17 mouse cellular contexts compared by ENCODE assay signal in the genomic region with DNA sequence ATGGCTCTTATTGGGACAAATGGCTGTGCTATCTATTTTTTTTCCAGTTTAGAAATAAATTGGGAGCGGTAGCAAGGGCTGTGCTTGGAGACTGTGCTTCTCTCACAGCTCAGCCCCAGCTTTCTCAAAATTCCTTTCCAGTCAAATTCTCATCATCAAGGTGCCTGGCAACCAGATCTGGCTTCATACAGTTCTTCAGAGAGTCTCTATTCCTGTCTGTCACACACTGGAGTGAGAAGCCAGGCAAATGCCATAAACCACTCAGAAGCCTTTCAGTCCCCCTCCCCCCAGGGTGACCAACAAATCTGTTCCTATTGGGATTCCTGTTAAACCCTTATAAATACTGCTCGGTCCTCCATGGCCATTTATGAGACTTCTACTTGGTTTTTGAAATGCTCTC.
"Had no signal": no experiment of that assay in that cellular context is flagged by ENCODE, and none has a peak within 500 bp of the region (broad histone marks: within the 10 kb centered on the region; RNA-seq: fewer than 3 reads in every experiment).

No protein-coding gene starts in this region.

- H3K36me3 ChIP-seq: limb, embryonic 12.5 days; liver, embryonic 13.5 days; lung, embryonic 15.5 days; neural tube, embryonic 15.5 days had no signal

- H3K4me1 ChIP-seq: liver, embryonic 13.5 days; megakaryocyte, embryonic 14.5 days had no signal

- H3K4me2 ChIP-seq: limb, embryonic 12.5 days; liver, embryonic 13.5 days; lung, embryonic 15.5 days; neural tube, embryonic 15.5 days had no signal

- H3K27ac ChIP-seq: limb, embryonic 12.5 days; liver, embryonic 13.5 days; lung, embryonic 15.5 days; macrophage; neural tube, embryonic 15.5 days had no signal

- H3K4me3 ChIP-seq: limb, embryonic 12.5 days; liver, embryonic 13.5 days; lung, embryonic 15.5 days; megakaryocyte, embryonic 14.5 days; myocyte; neural tube, embryonic 15.5 days had no signal

- H3K27me3 ChIP-seq: liver, embryonic 13.5 days; lung, embryonic 15.5 days; megakaryocyte, embryonic 14.5 days; neural tube, embryonic 15.5 days had no signal

- H3K9ac ChIP-seq: limb, embryonic 12.5 days; liver, embryonic 13.5 days; liver, postnatal 0 days; lung, embryonic 15.5 days; neural tube, embryonic 15.5 days had no signal

- DNase-seq: kidney, adult 8-10 months; kidney, postnatal 25 days; liver; liver, embryonic 13.5 days; liver, postnatal 0 days; lung, postnatal 14 days; right cerebral cortex, adult 18-20 months; right cerebral cortex, postnatal 4 days; spleen, adult 18-20 months; thymus, adult 18-20 months; thymus, postnatal 25 days had no signal

- ATAC-seq: liver, postnatal 0 days had no signal

- H3K9me3 ChIP-seq: limb, embryonic 12.5 days; liver, embryonic 13.5 days; lung, embryonic 15.5 days; neural tube, embryonic 15.5 days had no signal
